Mouse (Mus musculus): Measurements from ENCODE around the gene Ddx5.

GRCm38 (mm10) chr11:106818341-106818740 is 29.4 kb upstream of the Ddx5 start:
- TF ChIP-seq CTCF (IDR thresholded peaks at IDR 0.05; ENCODE audit: extremely low read depth, insufficient read length, insufficient replicate concordance, low read depth, low read length) (no peak), POLR2A (IDR thresholded peaks at IDR 0.05; ENCODE audit: low read depth, low read length) (no peak)

All from small intestine, adult 2 months (tissue).